Mouse (Mus musculus): ENCODE measurements around the gene Gm44596. TPM values are rescaled to one million over a fixed set of nuclear protein-coding genes. Genes with fewer than 3 reads are reported as not detected.
"Not testable (repeated sequence)": the region's sequence is repeated elsewhere in the genome, so short reads cannot be mapped to it uniquely, and the experiment has no call there.

The Gm44596 gene
- total RNA-seq, 2 experiments from 2014 or later: not detected

- DNase-seq: not testable (repeated sequence)
These were observed 5.4 kb downstream of the Gm44596 start for GRCm38 (mm10) chr6:128380594-128381167.

- DNase-seq: no peak
These were observed 6.0 kb downstream of the Gm44596 start for GRCm38 (mm10) chr6:128381254-128381653.

- no peak for DNase-seq
These were observed 8.4 kb downstream of the Gm44596 start for GRCm38 (mm10) chr6:128383752-128384151.

- DNase-seq: no peak
These were observed 9.7 kb downstream of the Gm44596 start for GRCm38 (mm10) chr6:128385026-128385425.

GRCm38 (mm10) chr6:128389185-128389584 is 13.9 kb downstream of the Gm44596 start:
- DNase-seq: no peak

GRCm38 (mm10) chr6:128390683-128391082 is 15.4 kb downstream of the Gm44596 start:
- DNase-seq: no peak

- DNase-seq: no peak
These were observed 22.4 kb downstream of the Gm44596 start for GRCm38 (mm10) chr6:128397574-128398261.

- DNase-seq: no peak
These were observed 23.7 kb downstream of the Gm44596 start, which contains the start of gene Nrip2 for GRCm38 (mm10) chr6:128398996-128399395. Gene Nrip2, plus strand, starts transcription at chr6:128399296.

- peak in 1 of 2 experiments; percentile 47 for DNase-seq
These were observed 24.3 kb downstream of the Gm44596 start for GRCm38 (mm10) chr6:128399421-128400185.

- no peak for DNase-seq
These were observed 29.4 kb downstream of the Gm44596 start for GRCm38 (mm10) chr6:128404708-128405107.

- DNase-seq: no peak
These were observed 33.3 kb downstream of the Gm44596 start for GRCm38 (mm10) chr6:128408544-128409125.

- no peak for DNase-seq
These were observed 35.0 kb downstream of the Gm44596 start for GRCm38 (mm10) chr6:128410305-128410704.

- DNase-seq: peak; percentile 70 to 84
These were observed 35.8 kb downstream of the Gm44596 start for GRCm38 (mm10) chr6:128411115-128411514.

- no peak for DNase-seq
These were observed 40.9 kb downstream of the Gm44596 start for GRCm38 (mm10) chr6:128416169-128416568.

GRCm38 (mm10) chr6:128418076-128418475 is 42.8 kb downstream of the Gm44596 start:
- no peak for DNase-seq

GRCm38 (mm10) chr6:128421036-128421435 is 45.7 kb downstream of the Gm44596 start:
- DNase-seq: no peak

GRCm38 (mm10) chr6:128421480-128421879 is 46.2 kb downstream of the Gm44596 start:
- DNase-seq: no peak

- DNase-seq: no peak
These were observed 48.4 kb downstream of the Gm44596 start for GRCm38 (mm10) chr6:128423496-128424268.

- DNase-seq: peak; percentile 96
These were observed 49.1 kb downstream of the Gm44596 start, which contains the start of gene Itfg2 for GRCm38 (mm10) chr6:128424269-128425019. Gene Itfg2, minus strand, starts transcription at chr6:128424931.

GRCm38 (mm10) chr6:128425046-128425445 is 49.7 kb downstream of the Gm44596 start:
- DNase-seq: no peak

GRCm38 (mm10) chr6:128427571-128427970 is 52.3 kb downstream of the Gm44596 start:
- no peak for DNase-seq
